Mouse (Mus musculus) lung, postnatal 14 days (tissue): ENCODE data around the gene Cd151.
"Not testable (repeated sequence)": the region's sequence is repeated elsewhere in the genome, so short reads cannot be mapped to it uniquely, and the experiment has no call there.

ENCODE experiments used
- DNase-seq: peaks from one replicate; pipeline ENCODE4 v3.0.0; 2021

The Cd151 gene

GRCm38 (mm10) chr7:141436523-141436892 is 30.7 kb upstream of the Cd151 start:
- no peak for DNase-seq

- peak; percentile 81 for DNase-seq
These were observed 29.7 kb upstream of the Cd151 start, which contains the start of gene Slc25a22 for GRCm38 (mm10) chr7:141437178-141438120. Gene Slc25a22 (minus strand): TSS chr7:141437892.

- no peak for DNase-seq
These were observed 28.8 kb upstream of the Cd151 start for GRCm38 (mm10) chr7:141438201-141438968.

- DNase-seq = no peak
These were observed 28.0 kb upstream of the Cd151 start for GRCm38 (mm10) chr7:141439140-141439679.

- no peak for DNase-seq
These were observed 27.4 kb upstream of the Cd151 start for GRCm38 (mm10) chr7:141439811-141440210.

GRCm38 (mm10) chr7:141440613-141441012 is 26.6 kb upstream of the Cd151 start:
- peak; percentile 78 for DNase-seq

- DNase-seq = no peak
These were observed 25.7 kb upstream of the Cd151 start for GRCm38 (mm10) chr7:141441460-141441859.

- no peak for DNase-seq
These were observed 25.0 kb upstream of the Cd151 start for GRCm38 (mm10) chr7:141442199-141442598.

- DNase-seq = no peak
These were observed 23.9 kb upstream of the Cd151 start for GRCm38 (mm10) chr7:141443081-141443821.

- peak; percentile 69 for DNase-seq
These were observed 23.4 kb upstream of the Cd151 start, which contains the start of gene Pidd1 for GRCm38 (mm10) chr7:141443828-141444237. Gene Pidd1 (minus strand): TSS chr7:141444025.

GRCm38 (mm10) chr7:141446374-141446773 is 20.8 kb upstream of the Cd151 start:
- DNase-seq = not testable (repeated sequence)

- peak; percentile 92 for DNase-seq
These were observed 19.8 kb upstream of the Cd151 start, which contains the start of gene Rplp2 for GRCm38 (mm10) chr7:141447110-141447991. Gene Rplp2 (plus strand): TSS chr7:141447370.

GRCm38 (mm10) chr7:141451928-141452327 is 15.3 kb upstream of the Cd151 start:
- DNase-seq = no peak

- DNase-seq = no peak
These were observed 13.6 kb upstream of the Cd151 start for GRCm38 (mm10) chr7:141453636-141454035.

GRCm38 (mm10) chr7:141454967-141455551 is 12.1 kb upstream of the Cd151 start, which contains the start of gene Pnpla2:
Gene Pnpla2 (plus strand): TSS chr7:141455198.
- peak; percentile 98 for DNase-seq

GRCm38 (mm10) chr7:141455610-141456314 is 11.4 kb upstream of the Cd151 start:
- DNase-seq = peak; percentile 83

- no peak for DNase-seq
These were observed 10.5 kb upstream of the Cd151 start for GRCm38 (mm10) chr7:141456739-141457138.

- DNase-seq = no peak
These were observed 10.0 kb upstream of the Cd151 start for GRCm38 (mm10) chr7:141457236-141457635.

GRCm38 (mm10) chr7:141457986-141458660 is 9.1 kb upstream of the Cd151 start:
- peak; percentile 73 for DNase-seq

- no peak for DNase-seq
These were observed 8.5 kb upstream of the Cd151 start for GRCm38 (mm10) chr7:141458661-141459060.
